Mouse (Mus musculus) liver, embryonic 14.5 days (tissue): ENCODE results near the gene Cyb561d2. TPM values are rescaled to one million over a fixed set of nuclear protein-coding genes. Genes with fewer than 3 reads are reported as not detected.
"Not testable (repeated sequence)": the region's sequence is repeated elsewhere in the genome, so short reads cannot be mapped to it uniquely, and the experiment has no call there.

Source experiments
- ATAC-seq: fragments of 200-750 bp; cut with Nextera tagmentation; 2 replicates; pipeline ENCODE4 v1.8.0; 2017; ENCODE audit warnings: moderate number of reproducible peaks, mild to moderate bottlenecking, moderate library complexity; ENCODE audit not compliant: insufficient read depth
- DNase-seq, 3 experiments: peaks; one replicate each; pipeline ENCODE4 v3.0.0-alpha.2; 2012 to 2013; ENCODE audit warnings: low read depth in 3 of 3, low spot score in 3 of 3
- H3K27ac ChIP-seq: fragments of 300-500 bp; sonication (generic); 2 replicates; pipeline ENCODE4 v1.5.1; 2014; ENCODE audit warnings: moderate library complexity, mild to moderate bottlenecking, control low read depth, inconsistent platforms
- H3K27me3 ChIP-seq: fragments of 300-500 bp; sonication (generic); 2 replicates; pipeline ENCODE4 v1.6.1; 2014; ENCODE audit warnings: mild to moderate bottlenecking, low read length, moderate library complexity; ENCODE audit not compliant: control insufficient read depth, insufficient read depth
- H3K36me3 ChIP-seq: fragments of 300-500 bp; sonication (generic); replicated peaks from 2 replicates; pipeline ENCODE4 v1.6.1; 2014; ENCODE audit warnings: low read depth; ENCODE audit not compliant: control insufficient read depth, insufficient read depth
- H3K4me1 ChIP-seq, 2 experiments: fragments of 200-500 bp in 1 of 2; fragments of 300-500 bp in 1 of 2; sonication (generic) in 1 of 2; replicated peaks; 2 replicates each; pipeline ENCODE4 v1.6.1; 2012 to 2014; ENCODE audit warnings: antibody characterized with exemption in 1 of 2, inconsistent platforms in 1 of 2, low read length in 1 of 2; ENCODE audit not compliant: control insufficient read depth in 2 of 2, insufficient read depth in 2 of 2
- H3K4me2 ChIP-seq: fragments of 300-500 bp; sonication (generic); 2 replicates; pipeline ENCODE4 v1.6.1; 2014; ENCODE audit warnings: low read depth, mild to moderate bottlenecking, control low read depth, moderate library complexity
- H3K4me3 ChIP-seq, 2 experiments: fragments of 200-500 bp in 1 of 2; fragments of 300-500 bp in 1 of 2; sonication (generic) in 1 of 2; 2 replicates each; pipeline ENCODE4 v1.5.1; 2012 to 2014; ENCODE audit warnings: low read depth in 2 of 2, low read length in 2 of 2, mild to moderate bottlenecking in 2 of 2, control low read depth in 1 of 2, inconsistent platforms in 1 of 2, moderate library complexity in 1 of 2; ENCODE audit not compliant: insufficient read depth in 1 of 2
- H3K9ac ChIP-seq: fragments of 300-500 bp; sonication (generic); replicated peaks from 2 replicates; pipeline ENCODE4 v1.6.1; 2014; ENCODE audit warnings: mild to moderate bottlenecking, control low read depth, moderate library complexity
- H3K9me3 ChIP-seq: fragments of 300-500 bp; sonication (generic); 2 replicates; pipeline ENCODE4 v1.6.1; 2016; ENCODE audit warnings: low read length, mixed read lengths; ENCODE audit not compliant: control insufficient read depth
- CTCF ChIP-seq: IDR thresholded peaks from 2 replicates; pipeline ENCODE4 v1.5.1; 2016; ENCODE audit warnings: antibody characterized with exemption, low read depth, control low read depth
- EP300 ChIP-seq: IDR thresholded peaks from 2 replicates; pipeline ENCODE4 v1.6.1; 2016; ENCODE audit warnings: antibody characterized with exemption, low read depth
- WGBS: fragments of 180-500 bp; shearing (Covaris S2); extraction: QIAGEN DNeasy Blood & Tissue Kit; methylation state at CpG from one replicate; pipeline ENCODE4 v1.1.7; 2014; ENCODE audit not compliant: insufficient replicate concordance; 5-methylcytosine and 5-hydroxymethylcytosine counted together
- polyA plus RNA-seq, 2 experiments: library from polyadenylated mRNA; depleted of rRNA in 1 of 2; stranded (reverse) in 1 of 2; unstranded in 1 of 2; fragments of >200 nt; fragmentation: Nextera tagmentation in 1 of 2; extraction: Ambion mirVana in 1 of 2; gene quantifications; 2 replicates each; pipeline versions ENCODE4 v1.2.1 to v1.2.3; 2012 to 2014

The Cyb561d2 gene
- polyA plus RNA-seq, 2 experiments, result 9.8 to 14.1 TPM

- Histone ChIP-seq H3K4me3 (peak within 1 kb of the TSS; percentile 53 to 58), H3K9me3 (no peaks in the 10 kb centered on the region), H3K36me3 (peaks cover 10% of the 10 kb centered on the region; the same call in 1 of the 2 replicates), H3K9ac (peak within 1 kb of the TSS; percentile 48), H3K27ac (peak within 1 kb of the TSS; percentile 53), H3K4me2 (peak within 1 kb of the TSS; percentile 77), H3K27me3 (no peaks in the 10 kb centered on the region), H3K4me1 (peaks cover 31 to 43% of the 10 kb centered on the region in 2 experiments)
- 28% methylated on average over 16 of the region's 16 CpGs for WGBS
- DNase-seq (peak; percentile 72 to 81 (median 78)), ATAC-seq (peak; percentile 66)
- no peak for TF ChIP-seq CTCF
- no peak for TF ChIP-seq EP300
These were observed 34.5 kb upstream of the Cyb561d2 start, which contains the start of gene Hyal1 for GRCm38 (mm10) chr9:107576357-107577107. Gene Hyal1 (plus strand): TSS chr9:107576927.

DNA sequence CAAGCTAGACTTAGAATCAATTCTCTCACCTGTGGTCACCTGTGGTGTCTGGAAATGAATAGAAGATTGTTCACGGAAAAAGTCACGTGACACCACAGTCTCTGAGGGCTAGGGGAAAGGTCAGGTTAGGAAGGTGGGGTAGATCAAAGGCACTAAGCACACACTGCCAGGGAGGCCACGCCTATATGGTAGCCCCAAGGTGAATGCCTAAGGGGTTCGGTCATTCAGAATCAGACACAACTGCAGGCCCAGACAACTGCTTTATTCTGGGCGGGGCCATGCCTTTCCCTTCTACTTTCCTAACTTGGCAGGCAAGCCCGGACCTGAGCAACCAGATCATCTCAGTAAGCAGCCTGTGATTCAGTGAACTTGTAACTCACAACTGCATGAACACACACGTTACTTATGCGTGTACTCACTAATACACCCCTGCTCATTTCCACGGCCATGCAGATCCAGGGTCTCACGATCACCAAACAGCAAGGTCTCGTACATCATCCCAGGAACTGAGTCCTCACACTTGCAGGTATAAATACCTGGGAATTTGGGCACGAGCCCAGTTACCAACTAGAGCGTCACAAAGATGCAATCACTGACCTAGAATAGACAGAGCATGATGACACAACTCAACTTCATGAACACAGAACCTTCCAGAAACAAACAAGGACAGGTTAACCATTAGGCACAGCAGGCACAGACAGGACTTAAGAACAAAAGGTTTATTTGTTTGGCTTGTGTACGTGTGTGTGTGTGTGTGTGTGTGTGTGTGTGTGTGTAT, 33.8 kb upstream of the Cyb561d2 start:
- Histone ChIP-seq H3K9me3 (no peaks in the 10 kb centered on the region), H3K27ac (peak overlapping the region; percentile 53), H3K4me3 (no peak overlapping the region), H3K36me3 (peaks cover 12% of the 10 kb centered on the region), H3K27me3 (no peaks in the 10 kb centered on the region), H3K4me2 (no peak overlapping the region), H3K4me1 (peaks cover 39 to 48% of the 10 kb centered on the region in 2 experiments), H3K9ac (no peak overlapping the region)
- DNase-seq, result no peak
- 79% methylated on average over 14 of the region's 14 CpGs for WGBS
- no peak for ATAC-seq
- TF ChIP-seq CTCF (no peak), EP300 (no peak)

DNA sequence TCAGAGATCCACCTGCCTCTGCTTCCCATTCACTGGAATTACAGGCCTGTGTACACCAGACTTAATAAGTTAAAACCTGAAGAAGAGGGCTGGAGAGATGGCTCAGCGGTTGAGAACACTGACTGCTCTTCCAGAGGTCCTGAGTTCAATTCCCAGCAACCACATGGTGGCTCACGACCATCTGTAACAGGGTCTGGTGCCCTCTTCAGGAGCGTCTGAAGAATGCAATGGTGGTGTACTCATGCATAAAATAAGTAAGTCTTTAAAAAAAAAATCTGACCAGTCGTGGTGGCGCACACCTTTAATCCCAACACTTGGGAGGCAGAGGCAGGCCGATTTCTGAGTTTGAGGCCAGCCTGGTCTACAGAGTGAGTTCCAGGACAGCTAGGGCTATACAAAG, 31.8 kb upstream of the Cyb561d2 start:
- H3K27me3 ChIP-seq, H3K4me3 ChIP-seq, ATAC-seq, H3K9ac ChIP-seq, DNase-seq, H3K27ac ChIP-seq, H3K9me3 ChIP-seq, H3K4me2 ChIP-seq: not testable (repeated sequence)
- 70% methylated on average over 6 of the region's 6 CpGs for WGBS
- Histone ChIP-seq H3K4me1 (peaks cover 46 to 50% of the 10 kb centered on the region in 2 experiments), H3K36me3 (peaks cover 12% of the 10 kb centered on the region)
- peak; percentile 48 for TF ChIP-seq CTCF

DNA sequence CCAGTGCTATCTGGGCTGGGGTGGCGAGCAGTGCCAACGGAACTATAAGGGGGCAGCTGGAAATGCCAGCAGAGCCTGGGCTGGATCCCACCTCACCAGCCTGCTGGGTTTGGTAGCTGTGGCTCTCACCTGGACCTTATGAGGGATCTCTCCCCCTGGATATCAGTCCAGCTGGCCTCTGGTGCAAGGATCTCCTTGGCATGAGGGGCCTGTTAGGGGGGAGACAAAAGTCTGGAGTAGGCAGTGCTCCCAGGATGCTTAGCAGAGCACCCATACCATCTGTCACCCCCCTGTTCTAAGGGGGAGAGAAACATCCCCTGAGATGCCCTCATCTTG, 30.3 kb upstream of the Cyb561d2 start:
- WGBS, result 83% methylated on average over 2 of the region's 2 CpGs
- Histone ChIP-seq H3K9ac (no peak overlapping the region; the same call in 1 of the 2 replicates), H3K36me3 (peaks cover 12% of the 10 kb centered on the region), H3K4me3 (no peak overlapping the region; a peak in 1 of 4 replicates), H3K27ac (peak overlapping the region; percentile 84), H3K4me2 (peak overlapping the region; percentile 85), H3K27me3 (no peaks in the 10 kb centered on the region), H3K9me3 (no peaks in the 10 kb centered on the region), H3K4me1 (peaks cover 53 to 59% of the 10 kb centered on the region in 2 experiments)
- no peak for TF ChIP-seq EP300
- TF ChIP-seq CTCF, result no peak
- no peak for ATAC-seq
- DNase-seq, result no peak
